Mouse (Mus musculus) forebrain, postnatal 0 days (tissue): ENCODE measurements around the gene Sigirr. TPM values are rescaled to one million over a fixed set of nuclear protein-coding genes. Genes with fewer than 3 reads are reported as not detected.

Source experiments
- ATAC-seq: fragments of 200-750 bp; cut with Nextera tagmentation; 2 replicates; pipeline ENCODE4 v1.8.0; 2017; ENCODE audit warnings: mild to moderate bottlenecking, moderate library complexity
- DNase-seq: peaks from one replicate; pipeline ENCODE4 v3.0.0-alpha.2; 2015
- H3K27ac ChIP-seq: fragments of 300-500 bp; sonication (generic); 2 replicates; pipeline ENCODE4 v1.5.1; 2014; ENCODE audit warnings: low read depth, mild to moderate bottlenecking, antibody characterized with exemption, low read length, moderate library complexity, mixed read lengths
- H3K27me3 ChIP-seq: fragments of 300-500 bp; sonication (generic); 2 replicates; pipeline ENCODE4 v1.6.1; 2014; ENCODE audit warnings: mild to moderate bottlenecking, low read length, mixed read lengths; ENCODE audit not compliant: insufficient read depth
- H3K36me3 ChIP-seq: fragments of 300-500 bp; sonication (generic); 2 replicates; pipeline ENCODE4 v1.6.1; 2014; ENCODE audit warnings: mild to moderate bottlenecking, moderate library complexity; ENCODE audit not compliant: insufficient read depth
- H3K4me1 ChIP-seq: fragments of 300-500 bp; sonication (generic); 2 replicates; pipeline ENCODE4 v1.6.1; 2014; ENCODE audit warnings: antibody characterized with exemption; ENCODE audit not compliant: insufficient read depth
- H3K4me2 ChIP-seq: fragments of 300-500 bp; sonication (generic); 2 replicates; pipeline ENCODE4 v1.6.1; 2014; ENCODE audit warnings: low read depth, mild to moderate bottlenecking, moderate library complexity
- H3K4me3 ChIP-seq: fragments of 300-500 bp; sonication (generic); 2 replicates; pipeline ENCODE4 v1.5.1; 2014; ENCODE audit warnings: low read depth, low read length, mixed read lengths
- H3K9ac ChIP-seq: fragments of 300-500 bp; sonication (generic); 2 replicates; pipeline ENCODE4 v1.6.1; 2014; ENCODE audit warnings: mild to moderate bottlenecking
- H3K9me3 ChIP-seq: fragments of 300-500 bp; sonication (generic); 2 replicates; pipeline ENCODE4 v1.6.1; 2016; ENCODE audit warnings: low read length
- CTCF ChIP-seq: sonication (generic); IDR thresholded peaks from 2 replicates; pipeline ENCODE4 v1.5.1; 2016; ENCODE audit warnings: antibody characterized with exemption, control low read depth, low read depth
- WGBS: fragments of 180-500 bp; shearing (Covaris S2); extraction: QIAGEN DNeasy Blood & Tissue Kit; methylation state at CpG from one replicate; pipeline ENCODE4 v1.1.7; 2014; 5-methylcytosine and 5-hydroxymethylcytosine counted together
- polyA plus RNA-seq: library from polyadenylated mRNA; unstranded; fragments of >200 nt; fragmentation: Nextera tagmentation; extraction: Ambion mirVana; gene quantifications from 2 replicates; pipeline ENCODE4 v1.2.1, GENCODE M21; 2015
- total RNA-seq: library from RNA; depleted of rRNA; stranded (reverse); fragments of >200 nt; gene quantifications from 2 replicates; pipeline ENCODE4 v1.2.3, GENCODE M21; 2014

The Sigirr gene
- total and polyA plus RNA-seq, 2 experiments from 2014 or later: 2.7 to 2.9 TPM

DNA sequence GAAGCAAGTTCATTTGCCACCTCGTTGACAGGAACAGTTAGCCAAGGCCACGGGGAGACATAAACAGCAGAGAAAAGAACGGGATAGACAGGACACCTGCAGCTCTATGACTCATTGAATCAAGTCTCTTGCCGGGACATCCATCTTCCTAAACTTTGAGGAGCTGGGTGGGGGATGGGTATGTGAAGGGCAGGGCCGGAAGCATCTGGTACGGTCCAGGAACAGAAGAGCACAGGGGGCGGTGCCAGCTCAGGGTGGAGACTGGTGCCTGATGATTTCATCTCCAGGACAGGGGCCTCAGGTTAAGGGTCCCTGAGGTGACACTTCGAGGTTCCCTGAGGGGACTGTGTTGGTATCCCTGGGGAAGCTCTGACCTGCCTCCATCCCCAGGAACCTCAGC lies 12.5 kb downstream of the Sigirr start:
- H3K4me1 ChIP-seq: no peaks in the 10 kb centered on the region
- no peaks in the 10 kb centered on the region for H3K36me3 ChIP-seq
- no peak overlapping the region for H3K4me3 ChIP-seq
- ATAC-seq (no peak), DNase-seq (no peak)
- TF ChIP-seq CTCF: no peak
- 62% methylated on average over 8 of the region's 8 CpGs for WGBS
- H3K4me2 ChIP-seq: no peak overlapping the region
- H3K27ac ChIP-seq: no peak overlapping the region
- peaks cover 10% of the 10 kb centered on the region for H3K27me3 ChIP-seq
- H3K9me3 ChIP-seq: no peaks in the 10 kb centered on the region
- no peak overlapping the region for H3K9ac ChIP-seq

- 27% methylated on average over 34 of the region's 34 CpGs for whole genome bisulfite sequencing
- ATAC-seq: no peak
Observed at GRCm38 (mm10) chr7:141079481-141080449, 20.6 kb downstream of the Sigirr start.

DNA sequence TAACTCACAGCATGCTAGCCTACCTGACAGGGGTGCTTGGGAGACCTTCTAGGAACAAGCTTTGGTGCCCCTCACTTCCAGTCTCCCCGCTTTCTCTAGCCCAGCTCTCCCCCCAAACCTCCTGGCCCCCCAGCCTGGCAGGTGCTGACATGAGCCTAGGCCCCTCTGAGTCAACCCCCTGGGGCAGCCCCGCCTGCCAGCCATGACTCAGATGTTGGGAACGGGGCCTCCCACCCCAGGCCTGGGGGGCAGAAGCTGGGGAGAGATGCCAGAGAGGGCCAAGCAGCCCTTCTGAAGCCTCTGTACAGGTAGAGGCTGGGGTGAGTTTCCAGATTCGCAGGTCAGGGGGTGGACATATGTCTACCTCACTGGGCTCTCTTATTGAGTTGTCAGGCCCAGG lies 21.5 kb downstream of the Sigirr start:
- H3K9me3 ChIP-seq: no peaks in the 10 kb centered on the region
- no peak for ATAC-seq
- H3K9ac ChIP-seq: no peak overlapping the region
- no peak overlapping the region for H3K4me2 ChIP-seq
- no peak overlapping the region for H3K4me3 ChIP-seq
- 86% methylated on average over 4 of the region's 4 CpGs for WGBS
- H3K27ac ChIP-seq: no peak overlapping the region
- H3K4me1 ChIP-seq: no peaks in the 10 kb centered on the region
- no peak for TF ChIP-seq CTCF
- DNase-seq: no peak
- no peaks in the 10 kb centered on the region for H3K36me3 ChIP-seq
- H3K27me3 ChIP-seq: no peaks in the 10 kb centered on the region

More at GRCm38 (mm10) chr7:141079481-141080449, 20.6 kb downstream of the Sigirr start:
- Histone ChIP-seq H3K27ac (no peak overlapping the region), H3K9ac (no peak overlapping the region), H3K4me1 (no peaks in the 10 kb centered on the region), H3K27me3 (no peaks in the 10 kb centered on the region), H3K36me3 (no peaks in the 10 kb centered on the region), H3K9me3 (no peaks in the 10 kb centered on the region), H3K4me3 (no peak overlapping the region), H3K4me2 (no peak overlapping the region)
- DNase-seq: no peak
- no peak for TF ChIP-seq CTCF

- no peak within 1 kb of the TSS for H3K27ac ChIP-seq
- no peak for ATAC-seq
- no peaks in the 10 kb centered on the region for H3K36me3 ChIP-seq
- WGBS: 92% methylated on average over 15 of the region's 15 CpGs
- no peak within 1 kb of the TSS for H3K9ac ChIP-seq
- no peak for DNase-seq
- H3K4me3 ChIP-seq: no peak within 1 kb of the TSS
- no peak for TF ChIP-seq CTCF
- no peak within 1 kb of the TSS for H3K4me2 ChIP-seq
- H3K9me3 ChIP-seq: no peaks in the 10 kb centered on the region
- no peaks in the 10 kb centered on the region for H3K4me1 ChIP-seq
- H3K27me3 ChIP-seq: no peaks in the 10 kb centered on the region
Observed at GRCm38 (mm10) chr7:141077841-141078240, 22.5 kb downstream of the Sigirr start, which contains the start of gene Pkp3. Gene Pkp3, plus strand, starts transcription at chr7:141078218.

DNA sequence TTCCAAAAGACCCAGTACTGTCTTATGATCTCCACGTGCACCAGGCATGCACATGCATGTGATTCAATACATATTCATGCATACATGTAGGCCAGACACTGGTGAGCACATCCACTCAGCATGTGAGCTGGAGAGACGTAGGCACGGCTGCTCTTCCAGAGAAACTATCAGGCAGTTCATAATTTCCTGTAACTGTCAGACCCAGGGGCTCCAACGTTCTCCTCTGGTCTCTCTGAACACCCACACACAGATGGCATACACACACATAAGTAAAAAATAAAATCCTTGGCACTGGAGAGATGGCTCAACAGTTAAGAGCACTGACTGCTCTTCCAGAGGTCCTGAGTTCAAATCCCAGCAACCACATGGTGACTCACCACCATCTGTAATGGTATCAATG lies 26.6 kb downstream of the Sigirr start:
- no peak for ATAC-seq
- Histone ChIP-seq H3K4me2 (no peak overlapping the region), H3K36me3 (peaks cover 1% of the 10 kb centered on the region; the same call in 1 of the 2 replicates), H3K9ac (no peak overlapping the region), H3K9me3 (no peaks in the 10 kb centered on the region), H3K27me3 (no peaks in the 10 kb centered on the region), H3K4me3 (no peak overlapping the region), H3K27ac (no peak overlapping the region), H3K4me1 (peaks cover 4% of the 10 kb centered on the region; the same call in 1 of the 2 replicates)
- WGBS: 79% methylated on average over 4 of the region's 4 CpGs
- DNase-seq: no peak
- TF ChIP-seq CTCF: no peak

DNA sequence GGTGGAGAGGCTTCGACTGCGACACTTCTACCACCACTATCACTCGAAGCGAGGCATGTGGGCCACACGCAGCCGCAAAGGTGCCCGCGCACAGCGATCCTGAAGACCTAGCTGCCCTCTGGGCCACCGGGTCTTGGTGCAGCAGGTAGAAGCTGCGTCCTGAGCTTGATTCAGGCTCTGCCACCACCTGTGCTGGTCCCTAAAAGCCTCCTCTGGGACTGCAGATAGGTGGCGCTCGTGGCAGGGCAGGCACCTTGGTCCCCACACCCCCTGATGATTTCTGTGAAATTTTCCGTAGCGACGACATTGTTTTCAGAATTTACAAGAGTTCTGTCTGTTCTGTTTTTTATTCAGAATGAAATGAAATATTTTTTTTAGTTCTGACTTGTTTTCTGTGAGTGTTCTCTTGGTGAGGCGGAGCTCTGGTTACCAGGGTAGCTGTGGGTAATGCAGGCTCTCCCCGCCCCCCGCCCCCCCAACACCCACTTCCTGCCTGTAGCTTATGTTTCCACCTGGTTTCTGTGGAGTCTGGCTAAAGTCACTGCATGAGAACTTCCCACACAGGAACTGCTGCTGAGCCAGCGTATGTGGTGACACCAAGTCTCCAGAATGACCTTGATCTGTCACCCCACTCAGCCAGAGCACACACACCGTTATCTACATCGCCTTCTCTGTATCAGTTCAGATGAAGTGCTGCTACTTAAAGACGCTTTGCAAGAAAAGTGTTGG lies 28.2 kb downstream of the Sigirr start:
- ATAC-seq: no peak
- 45% methylated on average over 23 of the region's 23 CpGs for WGBS
- Histone ChIP-seq H3K27ac (no peak overlapping the region), H3K4me2 (no peak overlapping the region), H3K27me3 (no peaks in the 10 kb centered on the region), H3K4me1 (peaks cover 4% of the 10 kb centered on the region; the same call in 1 of the 2 replicates), H3K9me3 (no peaks in the 10 kb centered on the region), H3K4me3 (no peak overlapping the region), H3K9ac (no peak overlapping the region), H3K36me3 (peaks cover 17% of the 10 kb centered on the region)
- peak; percentile 59 for TF ChIP-seq CTCF
- DNase-seq: no peak
